Mouse (Mus musculus) liver, embryonic 14.5 days (tissue): ENCODE measurements around the gene Six5.

Experiments
- CTCF ChIP-seq: IDR thresholded peaks from 2 replicates; pipeline ENCODE4 v1.5.1; 2016; ENCODE audit warnings: antibody characterized with exemption, low read depth, control low read depth
- EP300 ChIP-seq: IDR thresholded peaks from 2 replicates; pipeline ENCODE4 v1.6.1; 2016; ENCODE audit warnings: antibody characterized with exemption, low read depth

DNA sequence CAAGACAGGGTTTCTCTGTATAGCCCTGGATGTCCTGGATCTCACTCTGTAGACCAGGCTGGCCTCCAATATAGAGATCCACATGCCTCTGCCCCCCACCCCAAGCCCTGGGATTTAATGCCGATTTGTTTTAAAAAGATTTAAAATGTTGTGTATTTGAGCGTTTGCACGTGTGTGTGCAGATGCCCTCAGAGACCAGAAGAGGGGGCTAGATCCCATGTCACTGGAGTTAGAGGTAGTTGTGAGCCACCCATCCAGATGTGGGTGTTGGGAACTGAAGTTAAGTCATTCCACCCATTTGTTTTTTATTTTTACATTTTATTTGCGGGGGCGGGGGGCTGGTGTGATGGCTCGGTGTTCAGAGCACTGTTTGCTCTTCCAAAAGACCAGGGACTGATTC is 19.9 kb upstream of the Six5 start:
- TF ChIP-seq CTCF = peak; percentile 35; the same call in 1 of the 2 replicates
- no peak for TF ChIP-seq EP300
